Mouse (Mus musculus): ENCODE data around the gene Fut11. TPM values are rescaled to one million over a fixed set of nuclear protein-coding genes. Genes with fewer than 3 reads are reported as not detected.
"Not testable (repeated sequence)": the region's sequence is repeated elsewhere in the genome, so short reads cannot be mapped to it uniquely, and the experiment has no call there.

The Fut11 gene
- polyA plus RNA-seq, 1 experiment from 2014 or later: 24.9 TPM

DNA sequence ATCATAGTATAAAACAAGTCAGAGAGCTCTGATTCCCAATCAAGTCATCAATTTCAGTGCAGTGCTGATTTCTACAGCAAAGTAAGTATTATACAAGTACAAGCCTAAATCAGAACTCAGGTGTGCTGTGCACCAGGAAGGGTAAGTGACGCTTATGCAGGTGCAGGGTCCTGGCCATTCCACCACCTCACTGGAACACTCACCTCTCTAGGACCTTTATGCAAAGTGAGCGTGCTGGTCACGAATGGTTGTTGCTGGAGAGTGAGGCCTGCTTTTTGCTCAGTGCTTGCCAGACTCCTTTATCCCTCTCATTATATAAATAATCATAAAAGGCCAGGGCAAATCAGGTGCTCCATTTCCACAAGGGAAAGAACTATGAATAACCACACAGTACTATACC lies 5.6 kb downstream of the Fut11 start:
- Histone ChIP-seq H3K36me3 (peaks cover 40% of the 10 kb centered on the region), H3K4me2 (no peak overlapping the region), H3K4me3 (replicated peaks) (no peak overlapping the region), H3K27me3 (no peaks in the 10 kb centered on the region), H3K9ac (replicated peaks) (no peak overlapping the region), H3K27ac (no peak overlapping the region), H3K9me3 (no peaks in the 10 kb centered on the region), H3K4me1 (replicated peaks) (peaks cover 49% of the 10 kb centered on the region)
- ATAC-seq (ENCODE audit: insufficient number of reproducible peaks, insufficient read depth, low FRiP score, low TSS enrichment, low read depth): no peak
- 89% methylated on average over 3 of the region's 3 CpGs for WGBS

DNA sequence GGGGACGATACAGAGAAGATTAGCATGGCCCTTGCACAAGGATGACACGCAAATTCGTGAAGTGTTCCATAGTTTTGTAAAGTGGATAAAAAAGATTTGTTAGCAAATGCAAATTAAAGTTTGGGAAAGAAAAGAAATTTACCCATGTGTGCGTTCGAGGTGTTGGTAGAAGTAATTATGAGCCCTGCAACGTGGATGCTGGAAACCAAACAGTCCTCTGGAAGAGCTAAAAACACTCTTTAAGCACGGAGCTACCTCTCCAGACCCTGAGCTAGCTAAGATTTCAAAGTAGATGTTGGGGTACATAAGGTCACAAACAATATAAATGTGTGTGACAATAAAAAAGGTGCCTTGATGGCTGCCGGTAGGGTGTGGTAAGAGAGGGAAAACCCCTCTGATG lies 6.8 kb downstream of the Fut11 start:
- H3K27ac ChIP-seq: no peak overlapping the region
- H3K27me3 ChIP-seq: no peaks in the 10 kb centered on the region
- H3K36me3 ChIP-seq: peaks cover 43% of the 10 kb centered on the region
- H3K4me1 ChIP-seq (replicated peaks): peaks cover 41% of the 10 kb centered on the region
- H3K9me3 ChIP-seq: no peaks in the 10 kb centered on the region
- peak overlapping the region; percentile 65 for H3K4me2 ChIP-seq
- WGBS: 76% methylated on average over 8 of the region's 8 CpGs
- H3K9ac ChIP-seq (replicated peaks): no peak overlapping the region
- no peak for ATAC-seq (ENCODE audit: insufficient number of reproducible peaks, insufficient read depth, low FRiP score, low TSS enrichment, low read depth)
- H3K4me3 ChIP-seq (replicated peaks): peak overlapping the region; percentile 74; the same call in 1 of the 2 replicates

DNA sequence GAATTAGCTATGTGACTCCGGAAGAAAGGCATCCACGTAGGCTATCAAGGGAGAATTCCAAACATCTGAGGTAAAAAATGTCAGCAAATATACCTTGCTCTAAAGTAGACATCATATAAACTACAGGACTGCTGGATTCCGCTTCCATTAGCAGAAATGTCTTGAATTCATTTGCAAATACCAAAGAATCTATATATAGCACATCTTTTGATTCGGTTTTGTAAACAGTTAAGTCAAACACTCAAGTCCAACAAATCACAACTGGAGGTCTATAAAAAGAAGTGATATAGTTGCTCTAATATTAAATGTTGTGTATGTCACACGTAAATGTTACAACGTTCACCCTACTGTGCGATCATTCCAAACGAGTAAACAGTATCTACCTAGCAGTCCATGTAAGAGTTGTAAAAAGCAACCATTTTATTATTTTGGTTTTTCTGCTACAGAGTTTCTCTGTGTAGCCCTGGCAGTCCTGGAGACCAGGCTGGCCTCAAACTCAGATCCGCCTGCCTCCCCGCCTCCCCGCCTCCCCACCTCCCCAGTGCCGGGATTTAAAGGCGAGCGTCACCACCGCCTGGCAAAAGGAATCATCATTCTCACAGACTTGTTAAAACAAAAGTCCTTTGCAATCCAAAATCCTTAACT lies 7.5 kb downstream of the Fut11 start:
- Histone ChIP-seq H3K27me3 (no peaks in the 10 kb centered on the region), H3K4me1 (replicated peaks) (peaks cover 37% of the 10 kb centered on the region), H3K27ac (peak overlapping the region; percentile 94), H3K36me3 (peaks cover 43% of the 10 kb centered on the region), H3K9me3 (no peaks in the 10 kb centered on the region), H3K4me3 (replicated peaks) (peak overlapping the region; percentile 74), H3K9ac (replicated peaks) (peak overlapping the region; percentile 87), H3K4me2 (peak overlapping the region; percentile 65)
- 0 out of 2 replicates have a peak, but pooled peaks have one; percentile 4 for ATAC-seq (ENCODE audit: insufficient number of reproducible peaks, insufficient read depth, low FRiP score, low TSS enrichment, low read depth)
- WGBS: 14% methylated on average over 15 of the region's 15 CpGs

DNA sequence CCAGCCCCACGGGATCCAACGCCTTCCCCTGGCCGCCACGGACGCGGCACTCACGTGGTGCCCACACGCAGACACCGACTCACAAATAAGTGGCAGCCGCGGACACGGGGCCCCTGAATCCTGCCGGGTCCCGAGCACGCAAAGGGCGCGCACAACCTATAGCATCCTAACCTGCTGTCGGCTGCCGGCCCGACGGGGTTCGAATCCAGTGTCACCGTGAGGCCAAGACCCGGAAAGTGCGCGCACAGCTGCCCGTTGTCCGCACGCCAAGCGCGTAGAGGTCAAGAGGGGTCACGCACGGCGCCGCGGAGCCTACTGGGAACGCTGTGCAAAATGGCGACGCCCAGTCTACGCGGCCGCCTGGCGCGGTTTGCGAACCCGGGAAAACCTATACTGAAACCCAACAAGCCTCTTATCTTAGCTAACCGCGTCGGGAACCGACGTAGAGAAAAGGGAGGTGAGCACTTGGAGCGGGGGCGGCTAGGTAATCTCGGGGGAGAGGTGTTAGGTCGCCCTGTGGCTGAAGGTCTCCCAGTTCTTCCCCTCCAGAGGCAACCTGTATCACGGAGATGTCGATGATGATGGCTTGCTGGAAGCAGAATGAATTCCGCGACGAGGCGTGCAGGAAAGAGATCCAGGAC lies 8.1 kb downstream of the Fut11 start, which contains the start of gene Chchd1:
Gene Chchd1 (plus strand): TSS at position 266 of the 641 bp plus-strand sequence.
- Histone ChIP-seq H3K27me3 (no peaks in the 10 kb centered on the region), H3K4me3 (replicated peaks) (peak within 1 kb of the TSS; percentile 74), H3K36me3 (peaks cover 40% of the 10 kb centered on the region), H3K27ac (peak within 1 kb of the TSS; percentile 94), H3K4me2 (peak within 1 kb of the TSS; percentile 65), H3K9me3 (no peaks in the 10 kb centered on the region), H3K9ac (replicated peaks) (peak within 1 kb of the TSS; percentile 87), H3K4me1 (replicated peaks) (peaks cover 31% of the 10 kb centered on the region)
- WGBS: under 1% methylated on average over 61 of the region's 61 CpGs
- peak; percentile 72 for ATAC-seq (ENCODE audit: insufficient number of reproducible peaks, insufficient read depth, low FRiP score, low TSS enrichment, low read depth)

DNA sequence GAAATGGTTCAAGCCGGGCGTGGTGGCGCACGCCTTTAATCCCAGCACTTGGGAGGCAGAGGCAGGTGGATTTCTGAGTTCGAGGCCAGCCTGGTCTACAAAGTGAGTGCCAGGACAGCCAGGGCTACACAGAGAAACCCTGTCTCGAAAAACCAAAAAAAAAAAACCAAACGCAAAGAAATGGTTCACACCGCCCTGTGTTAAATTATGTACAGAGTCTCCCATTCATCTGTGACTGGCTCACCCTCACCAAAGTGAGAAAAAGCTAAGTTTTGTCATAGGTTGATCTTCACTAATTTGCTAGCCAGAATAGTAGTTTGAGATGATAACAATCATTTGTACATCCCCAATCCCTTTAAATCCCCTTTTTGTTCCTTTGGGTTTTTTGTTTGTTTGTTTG lies 8.7 kb downstream of the Fut11 start:
- WGBS: 10% methylated on average over 8 of the region's 8 CpGs
- H3K4me3 ChIP-seq (replicated peaks): peak overlapping the region; percentile 74
- H3K4me2 ChIP-seq: peak overlapping the region; percentile 65
- not testable (repeated sequence) for H3K27me3 ChIP-seq; H3K9me3 ChIP-seq; ATAC-seq (ENCODE audit: insufficient number of reproducible peaks, insufficient read depth, low FRiP score, low TSS enrichment, low read depth)
- peak overlapping the region; percentile 87 for H3K9ac ChIP-seq (replicated peaks)
- peak overlapping the region; percentile 94 for H3K27ac ChIP-seq
- H3K4me1 ChIP-seq (replicated peaks): peaks cover 29% of the 10 kb centered on the region
- peaks cover 35% of the 10 kb centered on the region for H3K36me3 ChIP-seq

DNA sequence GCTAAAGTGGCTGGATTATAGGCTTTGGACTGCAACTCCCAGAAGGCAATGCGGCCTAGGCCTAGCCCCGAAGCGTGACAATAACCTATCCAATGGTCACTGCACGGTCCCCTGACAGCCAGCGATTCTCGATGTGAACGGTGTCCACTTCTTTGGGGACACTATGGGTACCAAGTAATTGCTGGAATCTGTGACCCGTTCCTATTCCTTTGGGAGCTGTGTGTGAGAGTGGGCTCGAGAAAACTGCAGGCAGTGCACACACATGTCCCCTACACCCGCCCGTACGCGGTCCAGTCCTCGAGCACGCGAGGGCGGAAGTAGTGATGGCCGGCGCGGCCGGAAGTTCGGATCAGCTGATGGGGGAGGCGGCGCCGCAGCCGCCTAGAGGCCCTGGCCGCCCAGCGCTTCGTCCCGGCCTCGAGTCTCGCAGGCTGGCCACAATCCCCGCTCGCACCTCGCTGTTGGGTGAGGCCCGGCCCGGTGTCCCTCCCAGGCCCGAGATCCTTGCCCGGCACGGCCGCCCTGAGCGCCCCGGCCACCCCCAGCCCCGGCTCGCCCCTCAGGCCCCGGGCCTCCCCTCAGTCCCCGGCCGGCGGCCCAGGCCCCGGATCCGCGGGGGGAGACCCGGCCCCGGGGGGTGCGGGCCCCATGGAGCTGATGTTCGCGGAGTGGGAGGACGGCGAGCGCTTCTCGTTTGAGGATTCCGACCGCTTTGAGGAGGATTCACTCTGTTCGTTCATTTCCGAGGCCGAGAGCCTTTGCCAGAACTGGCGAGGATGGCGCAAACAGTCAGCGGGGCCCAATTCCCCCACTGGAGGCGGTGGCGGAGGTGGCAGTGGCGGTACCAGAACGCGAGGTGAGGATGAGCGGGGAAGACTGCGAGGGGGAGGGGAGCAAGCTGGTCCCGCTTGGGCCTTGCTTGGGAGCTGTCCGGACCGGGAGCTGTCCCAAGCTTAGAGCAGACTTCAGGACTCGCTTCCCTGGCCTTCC lies 12.7 kb downstream of the Fut11 start, which contains the start of gene Zswim8:
Gene Zswim8 (plus strand): TSS at position 352 of the 990 bp plus-strand sequence.
- ATAC-seq (ENCODE audit: insufficient number of reproducible peaks, insufficient read depth, low FRiP score, low TSS enrichment, low read depth): peak; percentile 92
- Histone ChIP-seq H3K4me2 (peak within 1 kb of the TSS; percentile 86), H3K27ac (peak within 1 kb of the TSS; percentile 76), H3K36me3 (peaks cover 44% of the 10 kb centered on the region), H3K9me3 (no peaks in the 10 kb centered on the region), H3K27me3 (no peaks in the 10 kb centered on the region), H3K4me1 (replicated peaks) (peaks cover 25% of the 10 kb centered on the region), H3K4me3 (replicated peaks) (peak within 1 kb of the TSS; percentile 99), H3K9ac (replicated peaks) (peak within 1 kb of the TSS; percentile 96)
- under 1% methylated on average over 77 of the region's 80 CpGs for WGBS

DNA sequence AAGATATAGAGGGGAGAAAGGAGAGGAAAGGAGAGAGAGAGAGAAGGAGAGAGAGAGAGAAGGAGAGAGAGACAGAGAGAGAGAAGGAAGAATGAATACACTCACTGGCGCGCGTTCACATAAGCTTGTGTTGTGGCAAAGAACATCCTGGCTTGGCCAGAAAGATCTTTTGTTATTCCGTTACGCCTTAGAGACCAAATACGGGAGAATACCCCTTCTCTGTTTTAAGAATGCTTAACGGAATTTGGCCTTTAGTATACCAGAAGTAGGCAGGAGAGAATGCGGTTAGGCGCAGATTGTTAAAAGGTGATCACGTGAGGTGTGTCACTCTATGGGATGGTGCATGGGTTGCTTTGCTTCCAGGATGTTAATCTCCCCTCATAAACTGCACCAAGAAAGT lies 13.5 kb downstream of the Fut11 start:
- H3K27ac ChIP-seq: peak overlapping the region; percentile 41; the same call in 1 of the 2 replicates
- no peak for ATAC-seq (ENCODE audit: insufficient number of reproducible peaks, insufficient read depth, low FRiP score, low TSS enrichment, low read depth)
- peak overlapping the region; percentile 96 for H3K9ac ChIP-seq (replicated peaks)
- no peaks in the 10 kb centered on the region for H3K27me3 ChIP-seq
- peak overlapping the region; percentile 86 for H3K4me2 ChIP-seq
- 8% methylated on average over 10 of the region's 10 CpGs for WGBS
- H3K4me1 ChIP-seq (replicated peaks): peaks cover 25% of the 10 kb centered on the region
- no peaks in the 10 kb centered on the region for H3K9me3 ChIP-seq
- peak overlapping the region; percentile 99 for H3K4me3 ChIP-seq (replicated peaks)
- H3K36me3 ChIP-seq: peaks cover 51% of the 10 kb centered on the region

DNA sequence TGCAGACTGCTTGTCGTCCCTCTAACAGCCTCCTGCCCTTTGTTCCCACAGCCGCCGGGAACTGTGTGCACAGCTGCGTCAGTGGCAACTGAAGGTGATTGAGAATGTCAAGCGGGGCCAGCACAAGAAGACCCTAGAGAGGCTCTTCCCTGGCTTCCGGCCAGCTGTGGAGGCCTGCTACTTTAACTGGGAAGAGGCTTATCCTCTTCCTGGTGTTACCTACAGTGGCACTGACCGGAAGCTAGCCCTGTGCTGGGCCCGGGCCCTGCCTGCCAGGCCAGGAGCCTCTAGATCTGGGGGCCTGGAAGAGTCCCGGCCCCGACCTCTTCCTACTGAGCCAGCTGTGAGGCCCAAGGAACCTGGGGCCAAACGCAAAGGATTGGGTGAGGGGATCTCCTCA lies 19.1 kb downstream of the Fut11 start:
- no peaks in the 10 kb centered on the region for H3K27me3 ChIP-seq
- peaks cover 90% of the 10 kb centered on the region for H3K36me3 ChIP-seq
- no peak for ATAC-seq (ENCODE audit: insufficient number of reproducible peaks, insufficient read depth, low FRiP score, low TSS enrichment, low read depth)

DNA sequence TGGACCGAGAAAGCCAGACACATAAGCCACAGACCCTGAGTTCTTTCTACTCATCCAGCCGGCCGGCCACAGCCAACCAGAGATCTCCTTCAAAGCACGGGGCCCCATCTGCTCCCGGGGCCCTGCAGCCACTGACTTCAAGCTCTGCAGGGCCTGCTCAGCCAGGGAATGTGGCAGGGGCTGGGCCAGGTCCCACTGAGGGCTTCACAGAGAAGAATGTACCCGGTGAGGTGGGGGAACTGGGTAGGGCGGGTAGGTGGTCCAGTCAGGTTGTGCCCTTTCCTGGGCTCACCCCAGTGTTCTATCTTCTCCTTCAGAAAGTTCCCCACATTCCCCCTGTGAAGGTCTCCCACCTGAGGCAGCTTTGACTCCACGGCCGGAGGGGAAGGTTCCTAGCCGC lies 23.7 kb downstream of the Fut11 start:
- Histone ChIP-seq H3K36me3 (peaks cover 100% of the 10 kb centered on the region), H3K4me2 (no peak overlapping the region)

More for the DNA sequence above, 19.1 kb downstream of the Fut11 start:
- Histone ChIP-seq H3K9me3 (no peaks in the 10 kb centered on the region), H3K27ac (no peak overlapping the region), H3K4me1 (replicated peaks) (peaks cover 9% of the 10 kb centered on the region), H3K4me3 (replicated peaks) (no peak overlapping the region), H3K4me2 (no peak overlapping the region), H3K9ac (replicated peaks) (no peak overlapping the region)
- WGBS: 86% methylated on average over 11 of the region's 11 CpGs

DNA sequence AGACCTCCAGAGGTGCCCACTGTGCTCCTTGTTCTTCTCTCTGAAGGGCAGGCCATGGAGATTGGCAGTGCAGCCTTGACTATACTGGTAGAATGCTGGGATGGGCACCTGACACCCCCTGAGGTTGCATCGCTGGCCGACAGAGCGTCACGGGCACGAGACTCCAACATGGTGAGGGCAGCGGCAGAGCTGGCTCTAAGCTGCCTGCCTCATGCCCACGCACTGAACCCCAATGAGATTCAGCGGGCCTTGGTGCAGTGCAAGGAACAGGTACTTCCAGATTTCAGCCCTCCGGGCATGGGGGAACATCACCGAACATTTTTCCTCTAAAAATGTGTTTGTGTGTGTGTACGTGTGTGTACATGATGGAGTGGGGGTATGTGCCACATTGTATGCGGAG lies 25.0 kb downstream of the Fut11 start:
- Histone ChIP-seq H3K4me2 (no peak overlapping the region), H3K36me3 (peaks cover 99% of the 10 kb centered on the region), H3K9me3 (no peaks in the 10 kb centered on the region), H3K27me3 (no peaks in the 10 kb centered on the region), H3K9ac (replicated peaks) (no peak overlapping the region), H3K4me1 (replicated peaks) (no peaks in the 10 kb centered on the region), H3K27ac (no peak overlapping the region), H3K4me3 (replicated peaks) (no peak overlapping the region)
- 94% methylated on average over 12 of the region's 12 CpGs for WGBS
- ATAC-seq (ENCODE audit: insufficient number of reproducible peaks, insufficient read depth, low FRiP score, low TSS enrichment, low read depth): no peak

More for the DNA sequence above, 23.7 kb downstream of the Fut11 start:
- Histone ChIP-seq H3K27me3 (no peaks in the 10 kb centered on the region), H3K27ac (no peak overlapping the region), H3K9me3 (no peaks in the 10 kb centered on the region), H3K4me1 (replicated peaks) (no peaks in the 10 kb centered on the region), H3K4me3 (replicated peaks) (no peak overlapping the region), H3K9ac (replicated peaks) (no peak overlapping the region)
- no peak for ATAC-seq (ENCODE audit: insufficient number of reproducible peaks, insufficient read depth, low FRiP score, low TSS enrichment, low read depth)
- 88% methylated on average over 10 of the region's 10 CpGs for WGBS

DNA sequence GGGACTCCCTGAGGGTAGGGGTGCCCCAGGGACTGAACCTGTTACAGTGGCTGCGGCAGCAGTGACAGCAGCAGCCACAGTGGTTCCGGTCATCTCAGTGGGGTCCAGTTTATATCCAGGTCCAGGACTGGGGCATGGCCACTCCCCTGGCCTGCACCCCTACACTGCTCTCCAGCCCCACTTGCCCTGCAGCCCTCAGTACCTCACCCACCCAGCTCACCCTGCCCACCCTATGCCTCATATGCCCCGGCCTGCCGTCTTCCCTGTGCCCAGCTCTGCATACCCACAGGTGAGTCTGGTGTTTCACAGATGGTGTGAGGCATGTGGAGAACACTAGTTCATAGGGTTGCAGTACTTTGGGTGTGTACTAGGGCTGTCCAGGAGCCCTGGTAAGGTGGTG lies 26.6 kb downstream of the Fut11 start:
- H3K27me3 ChIP-seq: no peaks in the 10 kb centered on the region
- ATAC-seq (ENCODE audit: insufficient number of reproducible peaks, insufficient read depth, low FRiP score, low TSS enrichment, low read depth): peak; percentile 46; the same call in 1 of the 2 replicates
- H3K4me3 ChIP-seq (replicated peaks): no peak overlapping the region
- H3K9me3 ChIP-seq: no peaks in the 10 kb centered on the region
- H3K4me2 ChIP-seq: no peak overlapping the region
- WGBS: 87% methylated on average over 4 of the region's 4 CpGs
- H3K36me3 ChIP-seq: peaks cover 99% of the 10 kb centered on the region
- H3K4me1 ChIP-seq (replicated peaks): no peaks in the 10 kb centered on the region
- H3K27ac ChIP-seq: no peak overlapping the region
- no peak overlapping the region for H3K9ac ChIP-seq (replicated peaks)
